Comparison of ENCODE assay signal across 28 mouse cellular contexts in the genomic region with DNA sequence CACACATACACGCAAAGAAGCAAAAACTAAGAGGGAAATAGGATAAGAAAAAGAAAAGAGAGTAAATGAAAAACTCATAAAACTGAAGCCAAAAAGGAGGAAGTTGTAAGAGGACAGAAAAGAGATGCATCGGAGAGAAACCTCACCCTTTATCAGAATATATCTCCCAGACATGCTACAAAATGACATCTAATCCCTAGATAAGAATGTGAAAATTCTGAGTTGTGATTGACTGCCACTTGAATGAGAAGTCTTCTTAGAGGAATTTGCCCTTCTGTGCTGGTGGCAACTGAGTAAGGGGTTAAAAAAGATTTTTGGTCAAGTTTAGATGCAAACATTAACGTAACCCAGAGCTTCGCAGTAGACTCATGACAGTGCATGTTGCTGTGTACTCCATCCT.
"Had no signal": no experiment of that assay in that cellular context is flagged by ENCODE, and none has a peak within 500 bp of the region (broad histone marks: within the 10 kb centered on the region; RNA-seq: fewer than 3 reads in every experiment).

No protein-coding gene starts in this region.

- H3K9ac ChIP-seq: embryonic facial prominence, embryonic 12.5 days; embryonic facial prominence, embryonic 13.5 days; embryonic facial prominence, embryonic 15.5 days; forebrain, embryonic 12.5 days; forebrain, embryonic 13.5 days; forebrain, embryonic 15.5 days; forebrain, postnatal 0 days had no signal

- ATAC-seq: forebrain, embryonic 13.5 days; forebrain, embryonic 14.5 days; forebrain, embryonic 15.5 days; forebrain, embryonic 16.5 days; forebrain, postnatal 0 days had no signal

- H3K4me3 ChIP-seq: embryonic facial prominence, embryonic 10.5 days; embryonic facial prominence, embryonic 12.5 days; embryonic facial prominence, embryonic 13.5 days; embryonic facial prominence, embryonic 15.5 days; erythroblast, embryonic 14.5 days; forebrain, embryonic 10.5 days; forebrain, embryonic 12.5 days; forebrain, embryonic 13.5 days; forebrain, embryonic 15.5 days; gastrocnemius, adult 2 months; heart, adult 2 months had no signal

- H3K27me3 ChIP-seq: embryonic facial prominence, embryonic 12.5 days; embryonic facial prominence, embryonic 13.5 days; embryonic facial prominence, embryonic 15.5 days; forebrain, embryonic 12.5 days; forebrain, embryonic 13.5 days; forebrain, embryonic 15.5 days had no signal

- H3K4me2 ChIP-seq: embryonic facial prominence, embryonic 12.5 days; embryonic facial prominence, embryonic 13.5 days; embryonic facial prominence, embryonic 15.5 days; forebrain, embryonic 12.5 days; forebrain, embryonic 13.5 days; forebrain, embryonic 15.5 days had no signal

- H3K27ac ChIP-seq: embryonic facial prominence, embryonic 10.5 days; embryonic facial prominence, embryonic 12.5 days; embryonic facial prominence, embryonic 13.5 days; embryonic facial prominence, embryonic 15.5 days; forebrain, embryonic 10.5 days; forebrain, embryonic 12.5 days; forebrain, embryonic 13.5 days; forebrain, embryonic 15.5 days; gastrocnemius, adult 2 months; heart, adult 2 months had no signal

- H3K9me3 ChIP-seq: embryonic facial prominence, embryonic 10.5 days; embryonic facial prominence, embryonic 12.5 days; embryonic facial prominence, embryonic 13.5 days; embryonic facial prominence, embryonic 15.5 days; forebrain, embryonic 10.5 days; forebrain, embryonic 12.5 days; forebrain, embryonic 13.5 days; forebrain, embryonic 15.5 days had no signal

- DNase-seq: cerebellum, adult 8-10 months; cerebellum, adult 9-10 months; cerebellum, adult 9-11 months; cerebellum, postnatal 10 days; cerebellum, postnatal 14 days; cerebellum, postnatal 25 days; cerebellum, postnatal 36 days; embryo, embryonic 11 days; forebrain, postnatal 0 days; gastrocnemius, adult 2 months; gastrocnemius, postnatal 10 days; gastrocnemius, postnatal 14 days; gastrocnemius, postnatal 25 days; gastrocnemius, postnatal 36 days; heart, adult 11 months; heart, adult 18-20 months; heart, adult 2 months had no signal

- H3K4me1 ChIP-seq: embryonic facial prominence, embryonic 10.5 days; embryonic facial prominence, embryonic 15.5 days; forebrain, embryonic 10.5 days; forebrain, embryonic 12.5 days; forebrain, embryonic 13.5 days; forebrain, embryonic 15.5 days had no signal
